Mouse (Mus musculus): Measurements from ENCODE around the gene Mov10l1.

DNA sequence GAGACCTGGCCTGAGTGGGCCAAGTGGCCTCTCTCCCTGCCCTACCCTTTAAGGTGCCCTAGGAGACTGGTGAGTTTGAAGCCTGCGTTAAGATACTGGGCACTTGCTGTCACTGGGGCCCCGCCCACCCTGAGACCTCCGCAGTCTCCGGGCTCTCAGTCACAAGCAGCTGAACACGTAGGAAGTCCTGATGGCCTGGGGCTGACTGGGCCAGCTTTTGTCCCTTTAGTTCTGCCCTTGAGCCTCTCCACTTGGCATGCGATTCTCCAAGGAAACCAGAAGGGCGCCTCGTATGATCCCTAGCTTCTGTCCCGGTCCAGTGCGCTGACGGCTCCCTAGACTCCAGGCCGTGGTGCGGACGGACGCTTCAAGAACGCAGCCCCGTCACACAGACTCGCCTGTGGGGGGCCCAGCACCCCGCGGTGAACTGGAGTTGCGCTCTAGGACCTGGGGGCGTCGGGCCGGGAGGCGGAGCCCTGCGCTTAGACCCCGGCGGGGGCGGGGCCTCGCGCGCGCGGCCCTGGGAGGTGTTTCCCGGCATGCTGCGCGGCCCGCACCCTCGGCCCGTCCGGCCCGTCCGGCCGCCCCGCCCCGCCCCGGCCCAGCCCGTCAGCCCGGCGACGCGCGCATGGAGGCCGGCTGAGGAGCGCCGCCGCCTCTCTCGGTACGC, 92.9 kb downstream of the Mov10l1 start:
- no peak for TF ChIP-seq CHD2 (IDR thresholded peaks at IDR 0.05; ENCODE audit: low read depth, low read length)
- TF ChIP-seq MAFK (IDR thresholded peaks at IDR 0.05; ENCODE audit: insufficient read depth, low read depth, low read length): no peak
